Mouse (Mus musculus) ZHBTc4 (cell line): ENCODE results near the gene Ube4a.
"Not testable (repeated sequence)": the region's sequence is repeated elsewhere in the genome, so short reads cannot be mapped to it uniquely, and the experiment has no call there.

Experiments
- DNase-seq: peaks from one replicate; pipeline ENCODE4 v3.0.0-alpha.2; 2011; ENCODE audit warnings: low read depth, low spot score

Ube4a gene

DNA sequence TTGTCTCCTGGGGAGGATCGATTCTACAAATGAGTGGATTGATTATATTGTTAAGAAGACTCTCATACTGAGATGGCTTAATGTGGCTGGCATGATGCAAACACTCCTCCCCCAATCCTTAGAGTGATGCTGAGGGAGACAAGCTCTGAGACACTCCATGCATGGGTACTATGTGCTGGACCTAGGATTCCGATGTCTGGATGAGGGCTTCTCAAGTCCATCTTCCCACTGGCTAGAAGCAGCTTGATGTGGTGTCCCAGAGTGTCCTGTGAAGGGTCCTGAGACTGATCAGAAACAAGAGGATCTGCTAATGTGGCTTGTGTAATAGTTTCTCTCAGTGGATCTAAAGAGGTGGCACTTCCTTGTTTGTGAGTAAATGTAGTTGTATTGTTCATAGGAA lies 15.7 kb upstream of the Ube4a start:
- no peak for DNase-seq

DNA sequence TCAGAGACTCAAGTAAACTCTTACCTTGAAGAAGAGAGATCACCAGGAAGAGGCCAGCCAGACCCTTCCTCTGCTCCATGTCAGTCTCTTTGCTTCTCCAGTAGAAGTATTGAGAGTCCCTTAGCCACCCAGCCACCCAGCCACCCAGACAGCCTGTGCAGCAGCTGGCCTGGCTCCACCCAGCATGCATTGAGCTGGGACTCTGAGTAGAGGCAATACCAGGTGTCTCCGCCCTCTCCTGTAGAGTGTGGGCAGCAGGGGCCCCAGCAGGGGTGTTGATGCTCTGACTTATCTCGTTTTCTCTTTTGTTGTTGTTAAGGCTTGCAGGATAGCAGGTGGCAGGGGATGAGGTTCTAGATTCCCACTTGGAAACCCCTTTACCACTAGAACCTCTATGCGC lies 14.8 kb upstream of the Ube4a start, which contains the start of gene Cd3g:
Gene Cd3g, minus strand, starts transcription at position 190 of the 400 bp plus-strand sequence.
- DNase-seq, result no peak

GRCm38 (mm10) chr9:44979806-44980205 lies 14.4 kb upstream of the Ube4a start:
- no peak for DNase-seq

DNA sequence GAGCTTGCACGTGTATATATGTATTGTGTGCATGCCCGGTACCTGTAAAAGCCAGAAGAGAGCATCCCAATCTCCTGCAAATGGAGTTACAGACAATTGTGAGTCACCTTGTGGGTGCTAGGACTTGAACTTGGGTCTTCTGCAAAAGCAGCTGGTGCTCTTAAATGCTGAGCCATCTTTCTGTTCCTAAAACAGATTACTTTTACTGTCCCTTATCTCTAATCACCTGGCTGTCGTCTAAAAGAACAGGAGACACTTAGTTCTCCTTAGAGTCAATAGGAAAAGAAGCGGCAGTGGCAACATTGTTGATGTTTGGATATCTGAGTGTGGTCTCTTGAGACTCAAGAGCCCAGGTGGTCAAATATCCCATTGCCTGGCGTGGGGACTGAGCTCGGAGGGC lies 12.4 kb upstream of the Ube4a start:
- DNase-seq, result no peak

GRCm38 (mm10) chr9:44969450-44969849 lies 4.0 kb upstream of the Ube4a start:
- DNase-seq, result no peak

- not testable (repeated sequence) for DNase-seq
These were observed 2.4 kb upstream of the Ube4a start for GRCm38 (mm10) chr9:44967763-44968162.

DNA sequence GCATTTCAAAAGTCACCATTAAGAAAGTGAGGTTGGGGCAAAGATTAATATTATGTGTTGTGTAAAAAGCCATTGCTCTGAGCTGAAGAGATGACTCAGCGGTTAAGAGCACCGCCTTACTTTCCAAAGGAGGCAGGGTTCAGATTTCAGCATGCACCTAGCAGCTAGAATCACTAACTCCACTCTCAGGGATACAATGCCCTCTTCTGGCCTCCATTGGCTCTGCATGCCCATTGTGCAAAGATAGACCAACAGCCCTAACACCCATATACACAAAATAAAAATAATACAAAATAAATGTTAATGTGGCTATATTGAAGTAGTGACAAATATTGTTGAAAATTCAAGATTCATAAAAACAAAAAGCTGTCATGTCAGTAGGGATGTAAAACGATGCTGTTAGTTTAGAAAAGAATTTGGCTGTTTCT lies 1.4 kb upstream of the Ube4a start:
- peak; percentile 91 for DNase-seq

- no peak for DNase-seq
These were observed 550 bp upstream of the Ube4a start for GRCm38 (mm10) chr9:44965833-44966466.

DNA sequence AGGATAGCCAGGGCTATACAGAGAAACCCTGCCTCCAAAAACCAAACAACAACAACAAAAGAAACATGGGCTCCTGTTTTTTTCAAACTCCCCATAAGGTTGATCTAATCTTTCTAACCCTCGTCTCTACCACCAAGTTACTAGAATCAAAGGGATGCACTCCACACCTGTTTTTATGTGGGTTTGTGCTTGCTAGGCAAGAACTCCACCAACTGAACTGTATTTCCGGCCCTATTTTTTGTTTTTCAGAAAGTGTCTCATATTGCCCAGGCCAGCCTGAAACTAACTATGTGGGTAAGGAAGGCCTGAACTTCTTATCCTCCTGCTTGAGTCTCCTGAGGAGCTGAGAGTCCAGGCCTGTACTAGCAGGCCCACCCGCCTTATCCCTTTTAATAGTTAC lies 11.0 kb downstream of the Ube4a start:
- DNase-seq, result no peak

- DNase-seq, result no peak
These were observed 17.6 kb downstream of the Ube4a start for GRCm38 (mm10) chr9:44947836-44948235.

- DNase-seq, result no peak
These were observed 19.2 kb downstream of the Ube4a start for GRCm38 (mm10) chr9:44946185-44946695.

DNA sequence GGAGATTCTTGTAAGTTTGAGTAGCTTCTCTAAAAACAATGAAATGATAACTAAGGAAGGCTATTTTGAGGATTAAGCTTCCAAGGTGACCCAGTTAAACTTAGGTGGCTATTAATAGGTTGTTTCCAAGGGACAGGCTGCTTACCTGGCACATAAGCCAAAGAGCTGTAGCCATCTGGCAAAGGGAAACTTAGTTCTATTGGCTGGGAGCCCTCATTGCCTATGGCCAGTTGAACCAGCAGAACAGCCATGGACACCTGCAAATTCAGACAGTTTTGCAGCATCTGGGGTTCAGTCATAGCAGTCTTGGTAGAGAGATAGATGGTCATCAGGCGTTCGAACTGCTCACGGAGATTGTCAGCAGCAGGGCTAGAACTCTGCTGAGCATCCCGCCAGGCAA lies 23.0 kb downstream of the Ube4a start:
- no peak for DNase-seq

- DNase-seq, result no peak
These were observed 23.6 kb downstream of the Ube4a start for GRCm38 (mm10) chr9:44941756-44942155.

DNA sequence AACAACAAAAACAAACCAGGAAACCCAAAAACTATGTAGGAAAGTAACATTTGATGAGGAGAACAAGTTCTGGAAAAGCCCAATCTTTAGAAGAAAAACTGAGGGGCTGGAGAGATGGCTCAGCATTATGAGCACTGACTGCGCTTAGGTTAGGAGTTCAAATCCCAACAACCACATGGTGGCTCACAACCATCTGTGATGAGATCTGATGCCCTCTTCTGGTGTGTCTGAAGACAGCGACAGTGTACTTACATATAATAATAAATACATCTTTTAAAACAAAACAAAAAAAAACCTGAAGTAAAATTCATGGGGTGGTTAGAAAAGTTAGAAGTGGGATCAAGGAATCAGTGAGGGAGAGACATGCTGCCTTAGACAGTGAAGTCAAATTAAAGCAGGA lies 43.9 kb downstream of the Ube4a start:
- DNase-seq, result no peak

DNA sequence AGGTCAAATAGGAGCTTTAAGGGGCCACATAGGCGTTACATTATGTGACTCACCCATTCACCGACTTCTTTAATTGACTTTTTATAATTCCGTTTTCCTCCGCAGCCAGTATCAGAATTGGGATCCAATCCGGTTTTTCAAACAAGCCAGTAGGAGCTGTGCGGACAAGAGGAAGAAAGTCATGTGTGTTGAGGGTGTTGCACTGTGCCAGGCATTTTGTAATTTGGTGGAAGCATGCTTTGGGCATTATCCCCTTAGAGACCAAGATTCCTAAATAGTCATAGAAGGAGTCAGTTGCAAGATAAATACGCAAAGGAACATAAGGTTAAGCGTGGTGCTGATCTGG lies 44.3 kb downstream of the Ube4a start:
- peak; percentile 85 for DNase-seq

DNA sequence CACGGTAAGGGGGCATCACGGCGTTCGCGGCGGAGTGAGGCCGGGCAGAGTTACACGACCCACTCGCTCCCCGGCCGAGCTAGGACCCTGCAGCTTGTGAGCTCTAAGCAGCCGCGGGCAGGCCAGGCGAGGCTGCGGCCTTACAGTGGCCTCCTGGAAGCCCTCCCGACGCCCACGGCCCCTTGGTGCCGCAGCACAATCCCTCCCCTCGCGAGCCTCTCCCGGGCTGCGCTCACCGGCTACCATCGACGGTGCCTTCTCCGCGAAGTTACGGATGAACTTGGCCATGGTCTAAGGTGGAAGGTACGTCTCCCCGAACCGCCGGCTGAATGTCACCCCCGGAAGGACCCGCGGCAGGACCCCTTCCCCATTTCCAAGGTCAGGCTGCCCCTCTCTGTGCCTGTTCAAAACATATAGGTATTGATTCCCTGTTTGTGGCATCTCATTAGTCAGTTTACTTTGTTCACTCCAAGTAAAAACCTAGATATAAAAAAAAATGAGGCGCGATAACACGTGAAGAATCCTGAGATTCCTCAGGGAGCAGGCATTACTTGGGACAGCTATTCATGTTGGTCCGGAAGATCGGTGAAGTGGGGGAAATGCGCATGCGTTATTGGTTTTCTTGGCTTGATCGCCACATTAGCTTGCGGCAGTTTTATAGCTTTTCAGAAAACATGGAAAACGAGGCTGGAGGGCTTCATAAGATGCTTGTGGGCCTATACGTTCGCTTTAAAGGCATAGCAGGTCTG lies 44.9 kb downstream of the Ube4a start, which contains the start of gene Atp5l:
Gene Atp5l, minus strand, starts transcription at position 369 of the 749 bp plus-strand sequence.
- DNase-seq, result peak; percentile 96

DNA sequence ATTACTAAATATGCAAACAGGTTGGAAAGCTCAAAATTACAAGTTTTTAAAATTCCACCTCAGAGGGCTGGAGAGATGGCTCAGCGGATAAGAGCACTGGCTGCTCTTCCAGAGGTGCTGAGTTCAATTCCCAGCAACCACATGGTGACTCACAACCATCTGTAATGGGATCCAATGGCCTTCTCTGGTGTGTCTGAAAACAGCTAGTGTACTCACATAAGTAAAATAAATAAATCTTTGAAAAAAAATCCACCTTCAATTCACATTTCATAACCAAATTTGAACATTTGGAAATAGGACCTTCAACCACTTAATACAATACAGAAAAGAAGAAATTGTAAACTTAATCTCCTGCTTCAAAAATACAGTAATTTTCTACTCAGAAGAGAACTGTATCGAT lies 45.8 kb downstream of the Ube4a start:
- DNase-seq, result no peak

DNA sequence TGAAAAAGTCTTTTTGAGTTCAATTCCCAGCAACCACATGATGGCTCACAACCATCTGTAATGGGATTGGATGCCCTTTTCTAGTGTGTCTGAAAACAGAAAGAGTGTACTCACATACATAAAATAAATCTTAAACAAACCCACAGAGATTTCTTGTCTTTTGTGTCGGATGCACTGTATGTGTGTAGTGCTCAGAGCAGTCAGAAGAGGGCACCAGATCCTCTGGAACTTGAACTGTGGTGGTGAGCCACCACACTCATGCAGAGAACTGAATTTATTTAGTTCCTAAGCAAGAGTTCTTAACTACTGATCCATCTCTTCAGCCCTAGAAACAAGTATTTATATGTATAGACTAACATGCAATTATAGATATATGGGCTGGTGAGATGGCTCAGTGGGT lies 49.2 kb downstream of the Ube4a start:
- DNase-seq, result peak; percentile 75

GRCm38 (mm10) chr9:44914706-44915105 lies 50.7 kb downstream of the Ube4a start:
- DNase-seq, result no peak

- no peak for DNase-seq
These were observed 54.0 kb downstream of the Ube4a start for GRCm38 (mm10) chr9:44911365-44911764.

- no peak for DNase-seq
These were observed 59.8 kb downstream of the Ube4a start for GRCm38 (mm10) chr9:44905620-44906019.

GRCm38 (mm10) chr9:44904964-44905363 lies 60.4 kb downstream of the Ube4a start:
- no peak for DNase-seq

GRCm38 (mm10) chr9:44903856-44904255 lies 61.5 kb downstream of the Ube4a start:
- no peak for DNase-seq
